Mouse (Mus musculus) gastrocnemius, postnatal 4 days (tissue): ENCODE results near the gene Tubb2b. TPM values are rescaled to one million over a fixed set of nuclear protein-coding genes. Genes with fewer than 3 reads are reported as not detected.
A peak's percentile ranks its signal among the peaks of the same experiment; 100 is the strongest.

ENCODE experiments used
- DNase-seq, 2 experiments: peaks; one replicate each; pipeline ENCODE4 v3.0.0; 2021 to 2022; ENCODE audit warnings: low spot score in 2 of 2, mixed read lengths in 2 of 2
- long read RNA-seq, 2 experiments: library from polyadenylated mRNA; stranded (forward); transcript quantifications; one replicate each; pipeline ENCODE4 v2.0.0; 2021
- total RNA-seq, 2 experiments: library from RNA; stranded (reverse); gene quantifications; 2 replicates each; pipeline ENCODE4 v1.2.3; 2021

Gene Tubb2b
- 10 to 100 TPM; 74.8 to 91.5 TPM for total RNA-seq
- long read RNA-seq, experiment 1, transcript Tubb2b-201 (4 exons, 2,182 nt), result major isoform, 9 of 14 reads
- long read RNA-seq, experiment 1, partial matches to known transcripts, result 2 of 14 reads
- long read RNA-seq, experiment 1, other reads (novel, unspliced or antisense), result 3 of 14 reads
- long read RNA-seq, experiment 2, transcript Tubb2b-201 (4 exons, 2,182 nt), result major isoform, 18 of 27 reads
- long read RNA-seq, experiment 2, partial matches to known transcripts, result 1 of 27 reads
- long read RNA-seq, experiment 2, other reads (novel, unspliced or antisense), result 8 of 27 reads

GRCm38 (mm10) chr13:34130226-34130731 lies at the start of gene Tubb2b:
Gene Tubb2b (minus strand): TSS chr13:34130466.
- DNase-seq, result peak; percentile 65 to 79

DNA sequence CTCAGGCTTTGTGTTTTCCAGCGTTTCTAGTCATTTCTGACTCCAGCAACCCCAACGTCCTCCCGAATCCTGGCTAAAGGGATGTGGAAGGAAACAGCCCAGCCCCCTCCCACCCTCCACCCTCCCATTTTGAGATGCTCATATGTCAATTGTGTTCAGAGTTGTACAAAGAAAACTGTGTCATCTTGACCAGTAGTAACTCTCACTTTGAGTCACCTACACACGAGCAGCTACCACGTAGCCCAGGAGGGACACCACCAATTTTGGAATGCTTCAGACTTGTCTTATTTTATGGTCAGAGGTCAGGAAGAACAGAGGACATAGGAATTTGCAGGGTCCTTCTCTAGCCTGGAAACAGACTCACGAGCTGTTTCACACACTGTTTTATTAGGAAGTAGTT lies 43.8 kb upstream of the Tubb2b start:
- DNase-seq, result no peak

- no peak for DNase-seq
Measured at GRCm38 (mm10) chr13:34163304-34163975, 33.2 kb upstream of the Tubb2b start.

GRCm38 (mm10) chr13:34162491-34163303 lies 32.4 kb upstream of the Tubb2b start, which contains the start of gene Psmg4:
Gene Psmg4 (plus strand): TSS chr13:34162964.
- DNase-seq, result peak; percentile 86 to 94

DNA sequence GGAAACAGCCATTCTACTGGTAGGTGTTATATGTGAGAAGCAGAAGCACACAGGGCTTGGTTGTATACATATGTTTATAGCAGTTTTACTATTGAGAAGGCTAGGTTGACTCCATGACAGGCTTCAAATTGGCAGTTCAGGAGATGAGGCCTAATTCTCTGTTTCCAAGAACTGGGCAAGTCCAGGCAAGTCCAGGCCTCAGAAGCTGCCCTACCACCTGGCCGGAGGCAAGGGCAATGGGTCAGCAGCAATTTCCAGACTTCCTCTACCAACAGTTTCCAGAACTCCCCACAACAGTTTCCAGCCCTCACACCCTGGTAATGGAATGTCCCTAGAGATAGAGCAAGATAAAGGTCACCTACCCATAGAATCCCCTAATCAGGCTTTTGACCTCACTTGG lies 29.7 kb upstream of the Tubb2b start:
- DNase-seq, result no peak

DNA sequence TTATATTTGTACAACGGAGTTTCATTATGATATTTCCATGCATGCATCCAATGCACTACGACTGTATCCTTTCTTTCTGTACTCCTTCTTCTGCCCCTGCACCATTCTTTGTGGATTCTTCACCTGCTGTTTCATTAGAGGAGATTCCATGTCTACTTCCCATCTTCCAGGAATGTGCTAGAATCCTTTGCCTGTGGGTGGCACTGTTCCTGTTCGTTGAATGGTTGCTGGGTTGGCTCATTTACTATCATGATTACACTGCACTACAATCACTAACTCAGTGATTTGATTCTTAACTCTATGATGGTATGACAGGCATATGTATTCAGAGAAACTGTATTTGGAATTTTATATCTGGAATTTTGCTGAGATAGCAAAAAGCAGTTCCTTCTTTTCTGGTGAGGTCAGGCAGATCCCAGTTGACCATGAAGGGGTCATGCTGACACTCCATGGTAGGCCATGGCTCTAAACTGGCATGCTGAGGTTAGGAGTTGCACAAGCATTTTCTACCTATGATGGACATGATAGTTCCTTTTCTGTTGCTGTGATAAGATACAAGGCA lies 27.4 kb upstream of the Tubb2b start:
- DNase-seq, result no peak

DNA sequence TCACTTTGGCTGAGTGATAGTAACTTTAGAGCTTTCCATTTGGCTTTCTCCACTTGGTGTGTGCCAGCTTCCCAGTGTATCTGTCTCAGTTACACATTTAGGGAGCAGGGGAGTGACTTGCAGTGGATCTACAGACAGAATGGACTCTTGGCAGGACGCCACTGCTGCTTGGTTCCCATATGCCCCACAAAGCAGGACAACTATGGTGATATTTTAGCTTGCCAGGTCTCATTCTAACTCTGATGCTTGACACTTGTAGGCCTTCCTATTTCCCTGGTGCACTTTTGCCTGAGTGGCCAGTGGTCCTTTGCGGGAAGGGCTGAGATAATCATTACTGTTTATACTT lies 26.5 kb upstream of the Tubb2b start:
- DNase-seq, result no peak

GRCm38 (mm10) chr13:34156133-34156839 lies 26.0 kb upstream of the Tubb2b start:
- DNase-seq, result no peak

DNA sequence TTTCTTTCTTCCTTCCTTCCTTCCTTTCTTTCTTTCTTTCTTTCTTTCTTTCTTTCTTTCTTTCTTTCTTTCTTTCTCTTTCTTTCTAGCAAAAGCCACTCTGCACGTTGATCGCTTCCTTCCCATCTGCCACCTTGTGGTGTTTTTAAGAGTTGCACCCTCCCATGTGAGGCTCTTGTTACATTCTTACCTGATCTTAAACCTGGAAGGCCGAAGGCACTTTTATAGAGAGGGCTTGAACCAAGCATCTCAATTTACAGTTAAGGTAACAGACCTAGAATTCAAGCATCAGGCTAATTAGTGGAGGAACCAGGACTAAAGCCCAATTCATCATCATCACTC lies 24.6 kb upstream of the Tubb2b start:
- peak in 1 of 2 experiments; percentile 57 for DNase-seq

DNA sequence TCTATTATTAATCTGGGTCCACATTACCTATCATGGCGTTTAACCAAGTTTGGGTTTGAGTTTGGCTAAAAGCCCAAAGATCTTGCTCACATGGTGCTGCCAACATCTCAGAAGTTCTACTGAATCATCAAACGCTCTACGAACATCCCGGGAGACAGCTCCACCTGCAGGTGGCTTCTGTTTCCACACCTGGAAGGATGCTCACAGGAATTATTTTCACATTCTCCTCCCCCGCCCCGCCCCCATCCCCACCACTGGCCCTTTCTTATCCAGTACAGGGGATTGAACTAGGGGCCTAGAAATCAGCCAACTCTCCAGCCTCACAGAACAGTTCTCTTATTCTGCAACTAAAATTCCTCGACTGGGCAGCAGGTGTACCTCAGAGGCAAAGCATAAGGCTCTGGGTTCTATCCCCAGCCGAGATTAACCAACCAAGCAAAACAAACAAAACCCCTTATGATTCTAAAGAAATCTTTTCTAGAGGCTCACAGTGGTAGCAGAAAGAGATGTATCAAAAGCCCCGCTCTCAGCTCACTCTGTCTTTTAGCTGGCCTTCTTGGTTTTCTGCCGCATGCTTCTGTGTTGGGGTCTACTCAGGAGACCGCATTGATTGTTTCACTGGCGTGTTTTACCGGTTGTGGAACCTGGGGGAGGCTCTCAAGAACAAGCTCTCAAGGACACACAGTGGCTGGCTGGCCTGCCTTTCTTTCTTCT lies 24.1 kb upstream of the Tubb2b start:
- DNase-seq, result peak in 1 of 2 experiments; percentile 65

GRCm38 (mm10) chr13:34153254-34154011 lies 23.2 kb upstream of the Tubb2b start:
- DNase-seq, result peak in 1 of 2 experiments; percentile 40

GRCm38 (mm10) chr13:34152695-34153094 lies 22.4 kb upstream of the Tubb2b start:
- DNase-seq, result no peak

DNA sequence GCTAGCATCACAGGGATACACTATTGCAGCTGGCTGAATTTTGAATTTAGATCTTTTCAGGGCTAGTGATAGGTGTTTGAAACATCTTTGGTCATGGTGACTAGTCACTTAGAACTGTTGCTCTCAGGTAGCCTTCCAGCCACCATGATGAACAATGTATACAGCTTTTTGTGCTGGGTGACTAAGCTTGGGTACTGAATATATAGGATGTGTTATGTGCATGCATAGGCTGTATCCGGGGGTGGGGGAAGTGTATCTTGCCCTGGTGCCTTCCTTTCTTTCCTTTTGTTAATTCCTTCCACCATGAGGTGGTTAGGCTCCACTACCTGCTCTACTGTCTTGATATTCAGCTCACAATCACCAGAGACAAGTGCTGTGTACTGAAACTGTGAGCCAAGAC lies 21.2 kb upstream of the Tubb2b start:
- DNase-seq, result no peak

GRCm38 (mm10) chr13:34150271-34151027 lies 20.2 kb upstream of the Tubb2b start:
- no peak for DNase-seq

DNA sequence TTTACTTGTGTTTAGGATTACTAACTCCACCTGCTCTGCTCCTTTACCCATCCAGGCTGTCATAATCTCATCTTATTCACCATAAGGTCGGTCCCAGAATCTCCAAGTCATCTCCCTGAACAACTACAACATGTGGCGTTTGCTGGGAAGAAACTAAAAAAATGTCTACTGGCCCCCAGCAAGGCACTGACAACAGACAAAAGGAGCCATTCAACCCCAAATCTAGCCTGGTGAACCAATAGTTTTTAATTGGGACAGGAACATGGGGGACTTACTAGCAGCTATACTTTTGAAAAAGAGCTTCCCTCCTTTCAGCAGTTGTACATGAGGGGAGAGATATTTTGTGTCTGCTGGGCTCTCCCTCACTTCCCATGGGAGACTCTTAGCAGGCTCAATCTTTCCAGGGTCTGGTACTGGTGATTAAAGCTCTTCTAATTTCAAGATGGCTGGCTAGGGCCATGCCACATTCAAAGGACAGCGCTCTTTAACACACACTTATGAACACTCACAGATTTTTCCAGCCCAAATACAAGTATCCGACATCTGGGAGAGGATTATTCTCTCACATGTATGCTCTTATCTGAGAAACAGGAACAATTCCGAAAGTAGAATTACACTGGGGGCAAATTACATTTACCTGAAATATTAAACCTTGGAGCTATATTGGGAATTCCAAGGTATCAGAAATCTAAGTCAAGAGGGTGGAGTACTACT lies 19.4 kb upstream of the Tubb2b start:
- no peak for DNase-seq

DNA sequence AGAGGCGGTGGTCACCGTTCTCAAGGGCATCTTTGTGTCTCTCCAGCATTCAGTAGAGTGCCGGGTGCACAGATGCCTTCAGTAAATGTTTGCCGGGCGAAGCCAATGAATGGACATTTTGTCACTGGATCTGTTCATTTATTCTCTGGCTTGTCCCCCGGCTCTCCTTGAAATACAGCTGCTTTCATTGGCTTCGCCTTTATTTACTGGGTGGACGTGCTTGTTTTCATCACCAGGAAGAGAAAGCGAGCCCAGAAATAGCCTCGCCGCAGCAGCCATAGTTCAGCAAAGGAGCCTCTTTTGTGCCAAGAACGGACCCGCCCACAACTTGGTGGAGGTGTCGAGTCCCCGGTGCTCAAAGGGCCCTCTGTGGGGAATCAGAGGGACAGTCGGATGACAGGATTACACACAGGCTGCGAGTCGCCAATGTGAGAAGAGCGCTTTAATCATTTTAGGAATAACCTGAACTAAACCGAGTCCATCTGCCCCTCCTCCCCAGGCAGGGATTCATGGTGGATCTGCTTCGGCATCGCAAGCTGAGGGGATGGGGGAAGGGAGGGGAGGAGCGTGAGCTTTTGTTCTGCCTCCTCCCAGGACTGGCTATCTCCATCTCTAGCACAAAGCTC lies 18.6 kb upstream of the Tubb2b start:
- peak in 1 of 2 experiments; percentile 66 for DNase-seq

DNA sequence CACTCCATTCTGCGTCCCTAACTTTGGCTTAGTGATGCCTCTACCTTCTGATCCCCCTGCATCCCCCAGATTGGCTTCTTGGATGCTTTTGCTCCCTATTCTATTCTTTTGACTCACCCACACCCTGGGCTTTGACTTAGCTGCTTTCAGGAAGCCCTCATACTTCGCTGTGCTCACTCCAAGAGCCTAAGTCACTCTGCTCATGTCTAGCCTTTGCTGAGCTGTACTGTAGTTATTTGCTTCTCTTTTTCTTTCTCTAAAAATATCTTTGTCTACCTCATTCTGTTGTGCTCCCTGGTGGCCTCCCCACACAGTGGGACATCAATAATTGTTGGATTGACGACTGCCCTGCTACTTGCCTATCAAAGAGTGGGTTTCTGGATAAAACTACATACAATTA lies 17.9 kb upstream of the Tubb2b start:
- no peak for DNase-seq

DNA sequence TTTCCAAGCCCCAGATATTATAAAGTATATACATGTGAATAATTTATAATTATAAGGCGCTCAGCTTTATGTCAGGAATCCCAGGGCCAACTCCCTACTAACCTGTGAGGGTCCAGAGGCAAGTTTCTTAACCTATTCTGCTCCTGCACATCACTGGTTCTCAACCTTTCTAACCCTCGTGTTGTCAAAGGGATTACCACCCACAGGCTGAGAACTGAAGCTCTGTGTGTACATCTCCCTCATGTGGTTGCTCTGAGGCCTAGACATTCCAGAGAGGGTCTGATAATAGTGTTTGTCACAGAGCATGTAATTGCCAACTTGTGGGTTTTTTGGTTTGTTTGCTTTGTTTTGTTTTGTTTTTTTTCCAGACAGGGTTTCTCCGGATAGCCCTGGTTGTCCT lies 16.6 kb upstream of the Tubb2b start:
- DNase-seq, result no peak
